Mouse (Mus musculus): ENCODE data around the gene Zfyve21. TPM values are rescaled to one million over a fixed set of nuclear protein-coding genes. Genes with fewer than 3 reads are reported as not detected.

The Zfyve21 gene
- polyA plus RNA-seq (2016; fragmentation: Nextera tagmentation; extraction: Ambion mirVana): 71.5 and 75.4 TPM in 2 replicates

GRCm38 (mm10) chr12:111813766-111814617 lies at the start of gene Zfyve21, which contains the start of gene Xrcc3:
Gene Zfyve21, plus strand, starts transcription at chr12:111814170.
Gene Xrcc3, minus strand, starts transcription at chr12:111813873.
- Histone ChIP-seq H3K27ac (peak within 1 kb of the TSS; percentile 94), H3K4me3 (peak within 1 kb of the TSS; percentile 83), H3K36me3 (peaks cover 42% of the 10 kb centered on the region), H3K4me1 (replicated peaks) (peaks cover 69% of the 10 kb centered on the region), H3K27me3 (ENCODE audit: insufficient read depth, poor library complexity, severe bottlenecking) (no peaks in the 10 kb centered on the region), H3K9me3 (no peaks in the 10 kb centered on the region)
- DNase-seq (ENCODE audit: low spot score): peak; percentile 99
- WGBS: under 1% methylated on average over 87 of the region's 87 CpGs

- peak overlapping the region; percentile 35 for H3K4me3 ChIP-seq
- H3K36me3 ChIP-seq: peaks cover 42% of the 10 kb centered on the region
- peaks cover 69% of the 10 kb centered on the region for H3K4me1 ChIP-seq (replicated peaks)
- peak; percentile 73 for DNase-seq (ENCODE audit: low spot score)
- no peaks in the 10 kb centered on the region for H3K27me3 ChIP-seq (ENCODE audit: insufficient read depth, poor library complexity, severe bottlenecking)
- no peaks in the 10 kb centered on the region for H3K9me3 ChIP-seq
- H3K27ac ChIP-seq: peak overlapping the region; percentile 79
- WGBS: 19% methylated on average over 16 of the region's 16 CpGs
Observed at GRCm38 (mm10) chr12:111766313-111767236, 47.4 kb upstream of the Zfyve21 start.

DNA sequence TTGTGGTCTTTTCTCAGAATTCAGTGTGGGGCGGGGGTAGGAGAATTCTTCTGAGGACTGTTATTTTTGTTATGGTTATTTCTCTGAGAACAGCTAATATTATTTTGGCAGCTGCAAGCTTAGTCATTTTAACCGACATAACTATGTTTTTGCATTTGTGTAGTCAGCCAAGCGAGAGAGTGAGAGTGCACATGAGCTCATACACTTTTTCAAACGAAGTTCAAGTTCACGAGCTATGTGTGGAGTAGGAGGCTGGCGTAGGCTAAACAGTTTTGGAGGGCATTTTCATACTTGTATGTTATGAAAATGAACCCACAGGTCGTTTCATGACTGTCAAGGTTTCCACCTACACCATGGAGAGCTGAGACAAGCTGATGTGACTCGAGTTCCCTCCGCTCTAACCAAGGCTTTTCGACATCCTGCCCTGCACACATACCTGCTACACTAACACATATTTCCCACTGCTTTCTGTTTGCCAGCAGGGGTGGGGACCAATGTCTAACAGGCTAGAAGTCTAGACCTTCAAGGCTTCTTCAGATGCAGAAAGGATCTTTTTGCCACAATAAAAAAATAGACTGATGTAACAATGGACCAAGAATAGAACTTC lies 45.5 kb upstream of the Zfyve21 start:
- 93% methylated on average over 10 of the region's 10 CpGs for WGBS
- no peak overlapping the region for H3K27ac ChIP-seq
- no peak overlapping the region for H3K4me3 ChIP-seq
- no peaks in the 10 kb centered on the region for H3K9me3 ChIP-seq
- peaks cover 51% of the 10 kb centered on the region for H3K4me1 ChIP-seq (replicated peaks)
- peaks cover 44% of the 10 kb centered on the region for H3K36me3 ChIP-seq
- no peak for DNase-seq (ENCODE audit: low spot score)
- no peaks in the 10 kb centered on the region for H3K27me3 ChIP-seq (ENCODE audit: insufficient read depth, poor library complexity, severe bottlenecking)

DNA sequence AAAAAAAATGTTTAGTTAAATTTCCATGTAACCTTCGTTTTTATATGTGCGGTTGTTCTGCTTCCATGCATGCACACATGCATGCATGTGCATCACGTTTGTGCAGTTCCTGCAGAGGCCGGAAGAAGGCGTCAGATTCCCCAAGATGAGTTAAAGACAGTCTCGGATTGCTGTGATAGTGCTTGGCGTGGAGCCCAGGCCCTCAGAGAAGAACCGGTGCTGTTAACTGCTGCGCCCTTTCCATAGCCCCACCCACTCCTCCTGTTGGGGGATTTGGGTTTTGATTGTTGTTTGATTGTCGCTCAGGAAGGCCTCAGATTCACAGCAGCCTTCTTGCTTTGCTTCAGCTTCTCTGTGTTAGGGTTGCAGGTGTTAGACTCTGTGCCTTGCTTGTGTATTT lies 44.7 kb upstream of the Zfyve21 start:
- Histone ChIP-seq H3K27ac (no peak overlapping the region), H3K4me3 (no peak overlapping the region), H3K9me3 (no peaks in the 10 kb centered on the region), H3K4me1 (replicated peaks) (peaks cover 47% of the 10 kb centered on the region), H3K27me3 (ENCODE audit: insufficient read depth, poor library complexity, severe bottlenecking) (no peaks in the 10 kb centered on the region), H3K36me3 (peaks cover 46% of the 10 kb centered on the region)
- WGBS: 47% methylated on average over 10 of the region's 10 CpGs
- DNase-seq (ENCODE audit: low spot score): no peak

DNA sequence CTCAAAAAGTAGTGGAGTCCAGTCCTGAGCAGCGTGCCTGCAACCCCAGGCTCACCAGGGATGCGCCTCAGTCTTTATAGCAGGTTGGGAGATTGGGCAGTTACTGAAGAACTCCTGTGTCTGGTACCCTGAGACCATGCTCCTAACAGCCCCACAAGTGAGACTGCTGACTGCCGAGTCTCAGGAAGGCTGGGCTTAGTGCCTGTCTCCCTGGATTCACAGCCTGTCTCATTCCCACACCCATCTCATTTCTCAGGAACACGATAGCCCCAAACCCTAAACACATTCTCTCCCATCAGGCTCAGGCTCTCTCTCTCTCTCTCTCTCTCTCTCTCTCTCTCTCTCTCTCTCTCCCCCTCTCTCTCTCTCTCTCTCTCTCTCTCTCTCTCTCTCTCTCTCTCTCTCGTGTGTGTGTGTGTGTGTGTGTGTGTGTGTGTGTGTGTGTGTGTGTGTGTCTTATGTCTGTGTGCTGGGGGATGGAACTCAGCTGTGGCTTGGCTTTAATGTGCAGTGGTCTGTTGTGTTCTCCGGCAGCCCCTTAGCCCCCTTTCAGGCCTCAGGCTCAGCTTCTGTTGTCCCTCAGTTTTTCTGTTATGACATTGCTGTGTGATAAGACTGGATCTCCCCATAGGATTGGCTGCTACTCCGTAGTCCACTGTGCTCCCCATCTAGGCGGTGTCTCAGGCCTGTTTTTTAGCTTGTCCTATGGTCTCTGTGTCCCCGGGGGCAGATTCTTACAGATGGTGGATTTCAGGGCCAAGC lies 44.0 kb upstream of the Zfyve21 start:
- H3K36me3 ChIP-seq: peaks cover 53% of the 10 kb centered on the region
- H3K27ac ChIP-seq: no peak overlapping the region
- no peaks in the 10 kb centered on the region for H3K9me3 ChIP-seq
- H3K4me1 ChIP-seq (replicated peaks): peaks cover 42% of the 10 kb centered on the region
- H3K4me3 ChIP-seq: no peak overlapping the region
- no peaks in the 10 kb centered on the region for H3K27me3 ChIP-seq (ENCODE audit: insufficient read depth, poor library complexity, severe bottlenecking)
- WGBS: 74% methylated on average over 8 of the region's 9 CpGs
- no peak for DNase-seq (ENCODE audit: low spot score)

DNA sequence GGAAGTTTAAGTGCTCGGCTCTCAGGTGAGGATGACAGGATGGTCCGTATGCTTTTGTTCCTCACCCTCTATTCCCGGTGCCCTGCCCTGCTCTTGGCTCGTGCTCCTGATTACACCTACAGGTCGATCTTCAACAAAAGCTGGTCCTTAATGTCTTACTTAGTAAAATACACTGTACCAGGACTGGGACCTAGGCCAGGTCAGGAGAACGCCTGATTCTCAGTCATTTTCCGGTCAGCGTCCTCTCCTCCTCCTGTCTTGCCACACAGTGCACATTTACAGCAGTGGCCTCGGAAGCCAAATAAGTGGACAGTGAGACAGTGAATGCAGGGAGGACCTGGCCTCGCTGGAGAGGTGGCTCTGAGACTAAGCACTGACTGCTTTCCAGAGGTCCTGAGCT lies 43.3 kb upstream of the Zfyve21 start:
- 93% methylated on average over 10 of the region's 10 CpGs for WGBS
- H3K9me3 ChIP-seq: no peaks in the 10 kb centered on the region
- no peak overlapping the region for H3K4me3 ChIP-seq
- H3K36me3 ChIP-seq: peaks cover 59% of the 10 kb centered on the region
- no peak for DNase-seq (ENCODE audit: low spot score)
- H3K4me1 ChIP-seq (replicated peaks): peaks cover 36% of the 10 kb centered on the region
- no peaks in the 10 kb centered on the region for H3K27me3 ChIP-seq (ENCODE audit: insufficient read depth, poor library complexity, severe bottlenecking)
- H3K27ac ChIP-seq: no peak overlapping the region

DNA sequence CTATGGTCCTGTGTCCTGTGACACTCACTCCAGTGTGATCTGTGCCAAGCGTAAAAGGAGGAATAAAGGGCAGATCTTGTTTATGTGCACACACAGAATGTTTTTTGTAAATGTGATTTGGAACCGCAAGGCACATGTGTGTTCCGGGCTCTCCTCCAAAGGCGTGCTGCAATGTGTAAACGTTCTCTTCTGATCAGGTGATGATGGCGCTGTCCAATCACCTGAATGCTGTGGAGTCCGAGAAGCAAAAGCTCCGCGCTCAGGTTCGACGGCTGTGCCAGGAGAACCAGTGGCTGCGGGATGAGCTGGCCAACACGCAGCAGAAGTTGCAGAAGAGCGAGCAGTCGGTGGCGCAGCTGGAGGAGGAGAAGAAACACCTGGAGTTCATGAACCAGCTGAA lies 39.8 kb upstream of the Zfyve21 start:
- WGBS: 89% methylated on average over 16 of the region's 16 CpGs
- no peak overlapping the region for H3K27ac ChIP-seq
- H3K36me3 ChIP-seq: peaks cover 84% of the 10 kb centered on the region

DNA sequence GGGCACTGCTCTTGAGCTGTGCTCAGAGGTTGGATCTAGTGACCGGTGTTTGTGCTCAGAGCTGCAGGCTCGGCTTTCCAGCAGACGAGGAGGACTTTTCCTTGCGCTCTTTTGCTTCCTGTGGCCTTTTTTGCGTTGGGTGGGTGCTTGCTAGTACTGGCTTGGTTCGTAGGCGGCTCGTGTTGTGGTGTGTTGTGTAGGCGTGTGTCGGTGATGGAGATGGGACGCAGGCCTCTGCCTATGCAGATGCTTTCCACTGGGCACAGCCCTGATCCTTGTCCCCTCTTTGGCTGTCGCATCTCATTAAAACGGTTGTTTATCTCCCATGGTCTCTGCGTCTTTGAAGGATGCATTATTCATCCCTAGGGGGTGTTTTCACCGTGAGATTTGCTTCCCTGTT lies 39.1 kb upstream of the Zfyve21 start:
- Histone ChIP-seq H3K9me3 (no peaks in the 10 kb centered on the region), H3K36me3 (peaks cover 88% of the 10 kb centered on the region), H3K27me3 (ENCODE audit: insufficient read depth, poor library complexity, severe bottlenecking) (no peaks in the 10 kb centered on the region), H3K4me1 (replicated peaks) (peaks cover under 1% of the 10 kb centered on the region; the same call in 1 of the 2 replicates), H3K27ac (no peak overlapping the region), H3K4me3 (no peak overlapping the region)
- WGBS: 80% methylated on average over 15 of the region's 15 CpGs
- no peak for DNase-seq (ENCODE audit: low spot score)

More for the DNA sequence above, 39.8 kb upstream of the Zfyve21 start:
- Histone ChIP-seq H3K27me3 (ENCODE audit: insufficient read depth, poor library complexity, severe bottlenecking) (no peaks in the 10 kb centered on the region), H3K9me3 (no peaks in the 10 kb centered on the region), H3K4me1 (replicated peaks) (peaks cover 7% of the 10 kb centered on the region), H3K4me3 (no peak overlapping the region)
- no peak for DNase-seq (ENCODE audit: low spot score)

- peaks cover 99% of the 10 kb centered on the region for H3K36me3 ChIP-seq
- DNase-seq (ENCODE audit: low spot score): no peak
- H3K27me3 ChIP-seq (ENCODE audit: insufficient read depth, poor library complexity, severe bottlenecking): no peaks in the 10 kb centered on the region
- no peak overlapping the region for H3K27ac ChIP-seq
- H3K9me3 ChIP-seq: no peaks in the 10 kb centered on the region
- H3K4me1 ChIP-seq (replicated peaks): no peaks in the 10 kb centered on the region
- WGBS: 94% methylated on average over 13 of the region's 13 CpGs
- no peak overlapping the region for H3K4me3 ChIP-seq
Observed at GRCm38 (mm10) chr12:111777919-111778318, 36.1 kb upstream of the Zfyve21 start.

DNA sequence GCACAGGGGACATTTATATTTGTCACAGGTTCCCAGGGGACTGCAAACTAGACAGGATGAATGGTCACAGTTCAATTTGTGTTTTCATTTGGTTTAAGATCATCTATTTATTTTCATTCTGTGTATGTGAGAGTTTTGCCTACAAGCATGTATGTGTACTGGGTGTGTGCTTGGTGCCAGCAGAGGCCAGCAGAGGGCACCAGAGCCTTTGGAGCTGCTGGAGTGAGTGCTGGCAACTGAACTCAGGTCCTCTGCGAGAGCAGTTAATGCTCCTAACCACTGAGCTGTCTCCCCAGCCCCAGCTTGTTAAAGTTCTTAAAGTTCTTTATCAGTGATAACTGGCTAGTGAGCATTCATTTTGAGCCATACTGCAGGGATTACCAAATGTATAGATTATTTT lies 34.4 kb upstream of the Zfyve21 start:
- no peaks in the 10 kb centered on the region for H3K9me3 ChIP-seq
- no peak for DNase-seq (ENCODE audit: low spot score)
- H3K36me3 ChIP-seq: peaks cover 99% of the 10 kb centered on the region
- no peaks in the 10 kb centered on the region for H3K4me1 ChIP-seq (replicated peaks)
- no peaks in the 10 kb centered on the region for H3K27me3 ChIP-seq (ENCODE audit: insufficient read depth, poor library complexity, severe bottlenecking)
- WGBS: 98% methylated on average over 1 of the region's 1 CpGs
- H3K27ac ChIP-seq: no peak overlapping the region
- no peak overlapping the region for H3K4me3 ChIP-seq

DNA sequence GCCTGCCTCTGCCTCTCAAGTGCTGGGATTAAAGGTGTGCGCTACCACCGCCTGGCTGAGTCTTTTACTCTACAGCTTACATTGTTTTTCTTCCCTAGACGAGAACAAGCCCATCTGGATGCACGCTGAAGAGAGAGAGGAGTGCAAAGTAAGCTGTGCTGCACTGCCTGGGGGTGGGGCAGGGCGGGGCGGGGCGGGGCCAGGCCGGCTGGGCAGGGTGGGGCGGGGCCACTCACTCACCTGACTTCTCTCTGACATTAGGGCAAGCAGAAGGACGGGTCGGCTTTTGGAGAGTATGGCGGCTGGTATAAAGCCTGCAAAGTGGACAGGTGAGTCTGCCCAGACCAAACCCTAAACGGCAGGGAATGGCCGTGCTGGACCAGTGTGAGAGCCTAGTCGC lies 28.8 kb upstream of the Zfyve21 start:
- Histone ChIP-seq H3K36me3 (peaks cover 100% of the 10 kb centered on the region), H3K27ac (no peak overlapping the region), H3K4me1 (replicated peaks) (no peaks in the 10 kb centered on the region), H3K4me3 (no peak overlapping the region), H3K9me3 (no peaks in the 10 kb centered on the region), H3K27me3 (ENCODE audit: insufficient read depth, poor library complexity, severe bottlenecking) (no peaks in the 10 kb centered on the region)
- no peak for DNase-seq (ENCODE audit: low spot score)
- 74% methylated on average over 15 of the region's 15 CpGs for WGBS

DNA sequence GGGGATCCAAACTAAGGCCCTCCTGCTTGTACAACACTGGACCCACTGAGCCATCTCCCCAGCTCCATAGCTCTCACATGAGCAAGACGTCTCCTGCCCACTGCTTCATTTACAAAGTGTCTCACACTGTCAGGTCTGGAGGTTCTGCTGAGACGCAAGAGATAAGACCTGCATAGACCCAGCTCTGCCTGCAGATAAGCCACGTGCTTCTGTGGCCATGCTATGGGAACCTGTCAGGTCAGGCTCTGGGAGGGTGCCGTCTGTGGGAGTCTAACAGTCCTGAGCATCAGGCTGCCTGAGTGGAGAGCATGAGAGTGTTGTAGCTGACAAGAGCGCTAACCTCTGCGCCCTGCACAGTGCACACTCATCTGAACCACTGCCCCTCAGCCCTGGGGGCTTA lies 27.0 kb upstream of the Zfyve21 start:
- WGBS: 93% methylated on average over 6 of the region's 6 CpGs
- no peak for DNase-seq (ENCODE audit: low spot score)
- Histone ChIP-seq H3K4me1 (replicated peaks) (0 out of 2 replicates have a peak, but pooled peaks cover 3% of the 10 kb centered on the region), H3K27me3 (ENCODE audit: insufficient read depth, poor library complexity, severe bottlenecking) (no peaks in the 10 kb centered on the region), H3K27ac (no peak overlapping the region), H3K9me3 (no peaks in the 10 kb centered on the region), H3K36me3 (peaks cover 100% of the 10 kb centered on the region), H3K4me3 (no peak overlapping the region)
